Mouse (Mus musculus) lung, embryonic 14.5 days (tissue): Measurements from ENCODE around the gene Smc6. TPM values are rescaled to one million over a fixed set of nuclear protein-coding genes. Genes with fewer than 3 reads are reported as not detected.

Experiments
- ATAC-seq: fragments of 200-750 bp; cut with Nextera tagmentation; 2 replicates; pipeline ENCODE4 v1.8.0; 2017; ENCODE audit warnings: mild to moderate bottlenecking, moderate TSS enrichment, moderate library complexity; ENCODE audit not compliant: insufficient read depth
- DNase-seq: peaks from one replicate; pipeline ENCODE4 v3.0.0-alpha.2; 2015
- H3K27ac ChIP-seq: fragments of 300-500 bp; sonication (generic); 2 replicates; pipeline ENCODE4 v1.5.1; 2014; ENCODE audit warnings: low read depth, mild to moderate bottlenecking, moderate library complexity
- H3K27me3 ChIP-seq: fragments of 300-500 bp; sonication (generic); 2 replicates; pipeline ENCODE4 v1.6.1; 2014; ENCODE audit warnings: low read length, control low read depth; ENCODE audit not compliant: insufficient read depth
- H3K36me3 ChIP-seq: fragments of 300-500 bp; sonication (generic); 2 replicates; pipeline ENCODE4 v1.6.1; 2014; ENCODE audit warnings: control low read depth; ENCODE audit not compliant: insufficient read depth
- H3K4me1 ChIP-seq: fragments of 300-500 bp; sonication (generic); 2 replicates; pipeline ENCODE4 v1.6.1; 2014; ENCODE audit warnings: antibody characterized with exemption, control low read depth; ENCODE audit not compliant: insufficient read depth
- H3K4me2 ChIP-seq: fragments of 300-500 bp; sonication (generic); 2 replicates; pipeline ENCODE4 v1.6.1; 2014; ENCODE audit warnings: mild to moderate bottlenecking
- H3K4me3 ChIP-seq: fragments of 300-500 bp; sonication (generic); 2 replicates; pipeline ENCODE4 v1.5.1; 2014; ENCODE audit warnings: low read depth, low read length
- H3K9ac ChIP-seq: fragments of 300-500 bp; sonication (generic); 2 replicates; pipeline ENCODE4 v1.6.1; 2014
- H3K9me3 ChIP-seq: fragments of 300-500 bp; sonication (generic); 2 replicates; pipeline ENCODE4 v1.6.1; 2016; ENCODE audit warnings: low read depth, low read length, control low read depth
- CTCF ChIP-seq: IDR thresholded peaks from 2 replicates; pipeline ENCODE4 v1.5.1; 2016; ENCODE audit warnings: antibody characterized with exemption, low read depth
- WGBS: fragments of 180-500 bp; shearing (Covaris S2); extraction: QIAGEN DNeasy Blood & Tissue Kit; methylation state at CpG from one replicate; pipeline ENCODE4 v1.1.7; 2014; 5-methylcytosine and 5-hydroxymethylcytosine counted together
- polyA plus RNA-seq: library from polyadenylated mRNA; unstranded; fragments of >200 nt; fragmentation: Nextera tagmentation; extraction: Ambion mirVana; gene quantifications from 2 replicates; pipeline ENCODE4 v1.2.1, GENCODE M21; 2014

The Smc6 gene
- polyA plus RNA-seq, 1 experiment from 2014 or later: 133 TPM

DNA sequence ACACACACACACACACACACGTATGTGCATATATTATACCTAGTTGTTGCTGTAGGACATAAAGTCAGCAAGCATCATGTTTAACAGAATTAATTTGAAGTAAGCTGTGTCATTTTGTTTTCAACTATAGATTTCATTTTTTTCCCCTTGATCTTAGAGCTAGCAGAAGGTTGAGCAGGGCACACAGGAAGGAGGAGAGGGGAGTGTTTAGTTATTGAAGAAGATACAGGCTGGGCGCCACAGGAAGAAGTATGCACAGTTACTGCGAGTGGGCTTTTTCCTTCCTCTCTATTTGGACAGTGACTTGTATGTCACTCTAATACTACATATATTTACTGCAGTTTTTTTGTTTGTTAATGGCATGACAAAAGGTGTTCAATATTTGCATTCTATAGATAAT lies 14.2 kb downstream of the Smc6 start:
- Histone ChIP-seq H3K9me3 (no peaks in the 10 kb centered on the region), H3K27ac (no peak overlapping the region), H3K27me3 (no peaks in the 10 kb centered on the region), H3K4me3 (no peak overlapping the region), H3K9ac (no peak overlapping the region), H3K36me3 (peaks cover 73% of the 10 kb centered on the region), H3K4me1 (no peaks in the 10 kb centered on the region), H3K4me2 (no peak overlapping the region)
- DNase-seq (no peak), ATAC-seq (no peak)
- 86% methylated on average over 3 of the region's 3 CpGs for WGBS
- no peak for TF ChIP-seq CTCF

DNA sequence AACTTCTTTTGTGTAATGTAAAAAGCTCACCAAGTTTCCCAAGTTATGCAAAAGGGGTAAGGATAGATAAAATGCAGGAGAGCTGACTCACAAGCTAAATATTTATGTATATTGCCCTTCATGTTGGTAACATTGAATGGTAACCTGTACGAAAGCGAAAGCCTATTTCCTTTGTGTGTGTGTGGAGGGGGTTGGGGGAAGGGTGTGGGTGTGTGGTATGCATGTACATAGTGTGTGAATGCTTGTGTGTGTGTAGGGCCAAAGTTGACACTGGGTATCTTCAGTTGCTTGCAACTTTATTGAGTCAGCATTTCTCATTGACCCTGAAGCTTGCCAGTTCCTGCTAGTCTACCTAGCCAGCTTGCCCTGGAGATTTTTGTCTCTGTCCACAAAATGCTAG lies 15.9 kb downstream of the Smc6 start:
- Histone ChIP-seq H3K4me2 (no peak overlapping the region), H3K9ac (no peak overlapping the region), H3K9me3 (no peaks in the 10 kb centered on the region), H3K27ac (no peak overlapping the region), H3K36me3 (peaks cover 76% of the 10 kb centered on the region), H3K27me3 (no peaks in the 10 kb centered on the region), H3K4me1 (no peaks in the 10 kb centered on the region), H3K4me3 (no peak overlapping the region)
- 83% methylated on average over 2 of the region's 2 CpGs for WGBS
- no peak for TF ChIP-seq CTCF
- ATAC-seq: no peak
- no peak for DNase-seq

DNA sequence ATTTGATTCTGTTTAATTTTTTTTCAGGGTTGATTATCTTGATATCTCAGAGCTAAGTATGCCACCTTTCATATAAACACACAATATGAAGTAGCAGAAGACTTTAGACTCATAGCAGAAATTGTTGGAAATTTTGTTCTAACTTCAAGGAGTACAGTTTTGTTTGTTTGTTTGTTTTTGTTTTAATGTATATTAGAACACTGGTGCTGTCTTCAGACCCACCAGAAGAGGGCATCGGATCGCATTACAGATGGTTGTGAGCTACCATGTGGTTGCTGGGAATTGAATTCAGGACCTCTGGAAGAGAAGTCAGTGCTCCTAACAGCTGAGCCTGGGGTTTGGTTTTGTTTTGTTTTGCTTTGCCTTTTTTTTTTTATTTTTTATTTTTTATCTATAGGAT lies 20.7 kb downstream of the Smc6 start:
- no peak for DNase-seq
- H3K4me1 ChIP-seq: no peaks in the 10 kb centered on the region
- no peaks in the 10 kb centered on the region for H3K9me3 ChIP-seq
- no peak overlapping the region for H3K4me2 ChIP-seq
- 0 out of 2 replicates have a peak, but pooled peaks have one; percentile 21 for TF ChIP-seq CTCF
- H3K4me3 ChIP-seq: no peak overlapping the region
- no peak for ATAC-seq
- H3K9ac ChIP-seq: no peak overlapping the region
- peaks cover 80% of the 10 kb centered on the region for H3K36me3 ChIP-seq
- no peak overlapping the region for H3K27ac ChIP-seq
- no peaks in the 10 kb centered on the region for H3K27me3 ChIP-seq
- 89% methylated on average over 2 of the region's 2 CpGs for WGBS

DNA sequence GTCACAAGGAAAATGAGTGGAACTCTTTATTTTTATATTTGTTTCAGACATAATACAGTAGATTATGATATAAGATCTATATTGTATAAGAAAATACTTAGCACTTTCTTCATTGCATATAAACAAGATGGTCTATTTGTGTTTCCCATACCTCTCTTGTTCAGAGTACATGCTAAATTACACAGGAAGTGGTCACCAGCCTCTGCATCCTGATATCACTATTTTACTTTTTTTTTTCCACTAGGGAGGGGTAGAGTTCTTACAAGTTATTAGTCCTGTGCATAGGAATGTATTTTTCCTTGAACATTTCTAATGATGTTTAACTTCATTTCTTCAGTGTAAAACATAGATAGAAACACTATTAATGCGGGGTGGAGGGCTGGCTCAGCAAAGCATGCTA lies 35.2 kb downstream of the Smc6 start:
- H3K4me1 ChIP-seq: no peaks in the 10 kb centered on the region
- TF ChIP-seq CTCF: no peak
- H3K36me3 ChIP-seq: peaks cover 70% of the 10 kb centered on the region
- ATAC-seq (no peak), DNase-seq (no peak)
- H3K27ac ChIP-seq: no peak overlapping the region
- H3K9me3 ChIP-seq: no peaks in the 10 kb centered on the region
- H3K9ac ChIP-seq: no peak overlapping the region
- H3K27me3 ChIP-seq: no peaks in the 10 kb centered on the region
- H3K4me3 ChIP-seq: no peak overlapping the region
- 98% methylated on average over 1 of the region's 1 CpGs for WGBS
- no peak overlapping the region for H3K4me2 ChIP-seq

DNA sequence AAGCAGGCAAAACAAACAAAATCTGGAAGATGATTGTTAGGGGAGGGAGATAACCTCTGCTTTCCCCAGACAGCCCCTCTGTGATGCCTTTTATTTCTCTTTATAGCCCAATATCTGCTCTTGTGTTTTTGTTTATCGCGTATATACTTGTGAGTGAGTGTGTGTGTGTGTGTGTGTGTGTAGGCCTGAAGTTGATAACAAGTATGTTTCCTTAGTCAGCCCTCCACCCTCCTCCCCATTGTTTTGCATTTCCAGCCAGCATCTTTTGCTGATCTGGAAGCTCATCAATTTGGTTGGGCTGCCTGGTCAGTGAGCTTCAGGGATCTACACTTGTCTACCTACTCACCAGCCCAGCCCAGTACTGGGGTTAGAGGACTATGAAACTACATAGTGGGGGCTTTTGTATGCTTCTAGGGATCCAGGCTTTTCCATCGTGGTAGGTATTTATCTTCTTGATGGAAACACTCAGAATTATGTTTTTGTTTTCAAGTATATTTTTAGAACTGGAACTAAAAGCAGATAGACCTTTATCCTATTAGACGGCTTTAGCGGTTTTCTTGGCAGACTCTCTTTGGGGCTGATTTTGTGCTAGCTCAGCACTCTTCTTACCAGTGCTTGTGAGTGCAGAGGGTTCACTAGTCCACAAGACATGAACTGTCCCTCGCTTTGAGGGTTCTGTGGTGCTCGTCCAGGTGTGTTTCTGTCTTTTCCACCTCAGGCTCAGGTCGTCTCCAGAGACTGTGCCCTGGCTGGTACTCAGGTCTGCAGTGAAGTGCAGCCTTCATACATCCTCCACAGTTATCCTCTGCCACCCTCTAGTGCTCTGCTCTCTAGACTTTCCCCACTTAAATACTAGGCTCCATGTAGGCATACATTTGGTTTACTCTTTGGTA lies 41.3 kb downstream of the Smc6 start:
- Histone ChIP-seq H3K36me3 (peaks cover 64% of the 10 kb centered on the region), H3K4me3 (no peak overlapping the region), H3K27me3 (no peaks in the 10 kb centered on the region), H3K4me2 (no peak overlapping the region), H3K9me3 (no peaks in the 10 kb centered on the region), H3K9ac (no peak overlapping the region), H3K4me1 (no peaks in the 10 kb centered on the region), H3K27ac (no peak overlapping the region)
- ATAC-seq (no peak), DNase-seq (no peak)
- no peak for TF ChIP-seq CTCF
- WGBS: 79% methylated on average over 8 of the region's 8 CpGs

DNA sequence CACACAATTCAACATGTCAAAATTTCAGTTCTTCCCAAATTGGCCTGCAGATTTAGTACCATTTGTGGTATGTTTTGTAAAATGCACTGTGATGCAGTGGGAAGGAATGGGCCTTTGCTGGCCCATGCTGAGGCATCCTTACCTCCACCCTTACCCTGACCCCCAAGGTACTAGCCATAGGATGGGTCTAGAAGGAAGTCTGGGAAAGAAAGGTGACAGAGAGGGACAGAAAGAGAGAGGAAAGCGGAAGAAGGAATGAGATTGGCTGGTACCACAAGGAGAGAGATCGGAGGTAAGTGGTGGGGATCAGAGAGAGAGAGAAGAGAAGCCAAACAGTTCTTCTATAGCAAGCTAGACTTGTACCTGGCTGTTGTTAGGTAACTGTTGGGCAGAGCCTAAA lies 45.4 kb downstream of the Smc6 start:
- Histone ChIP-seq H3K27ac (no peak overlapping the region), H3K27me3 (no peaks in the 10 kb centered on the region), H3K36me3 (peaks cover 68% of the 10 kb centered on the region), H3K9me3 (no peaks in the 10 kb centered on the region), H3K4me2 (no peak overlapping the region), H3K4me3 (no peak overlapping the region), H3K4me1 (no peaks in the 10 kb centered on the region), H3K9ac (no peak overlapping the region)
- ATAC-seq (no peak), DNase-seq (no peak)
- 95% methylated on average over 2 of the region's 2 CpGs for WGBS
- no peak for TF ChIP-seq CTCF

DNA sequence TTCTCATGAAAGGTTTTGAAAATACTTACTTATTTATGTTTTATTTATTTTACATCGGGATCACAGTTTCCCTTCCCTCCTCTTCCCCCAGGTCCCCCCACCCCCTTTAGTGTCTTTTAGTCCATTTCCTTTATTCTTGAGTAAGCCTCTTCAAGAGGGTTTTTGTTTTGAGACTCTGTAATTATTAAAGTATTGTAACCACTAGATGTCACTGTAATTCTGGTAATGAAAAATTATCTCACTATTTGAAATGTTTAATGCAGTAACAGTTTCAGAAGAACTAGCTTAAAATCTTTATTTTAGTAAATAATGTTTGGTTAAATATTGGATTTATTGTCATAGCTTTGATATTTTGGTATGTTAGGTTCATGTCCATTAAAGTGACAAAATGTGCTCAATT lies 48.2 kb downstream of the Smc6 start:
- no peak overlapping the region for H3K27ac ChIP-seq
- no peak for ATAC-seq
- H3K27me3 ChIP-seq: no peaks in the 10 kb centered on the region
- no peak for TF ChIP-seq CTCF
- no peaks in the 10 kb centered on the region for H3K9me3 ChIP-seq
- 54% methylated on average over 1 of the region's 1 CpGs for WGBS
- no peak overlapping the region for H3K4me2 ChIP-seq
- H3K4me1 ChIP-seq: no peaks in the 10 kb centered on the region
- no peak overlapping the region for H3K4me3 ChIP-seq
- no peak overlapping the region for H3K9ac ChIP-seq
- peak; percentile 44 for DNase-seq
- peaks cover 65% of the 10 kb centered on the region for H3K36me3 ChIP-seq
